Mouse (Mus musculus): Measurements from ENCODE around the gene Hinfp. TPM values are rescaled to one million over a fixed set of nuclear protein-coding genes. Genes with fewer than 3 reads are reported as not detected.

Gene Hinfp
- total and polyA plus RNA-seq, 3 experiments = 8.4 to 46.1 (median 22.0) TPM

DNA sequence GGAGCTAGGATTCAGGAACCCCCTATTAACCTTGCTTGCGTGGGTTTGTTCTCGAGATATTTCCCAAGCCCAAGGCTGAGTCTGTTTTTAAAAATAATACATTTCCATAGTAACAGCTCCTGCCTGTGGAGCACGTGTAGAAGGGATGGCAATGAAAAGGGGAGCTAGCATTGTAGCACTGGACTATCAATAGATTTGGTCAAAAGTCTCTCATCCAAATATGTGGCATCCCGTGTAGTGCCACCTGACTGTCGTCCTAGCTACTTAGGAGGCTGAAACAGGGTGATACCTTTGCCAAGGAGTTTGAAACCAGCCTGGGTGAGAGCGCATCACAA lies 15.3 kb upstream of the Hinfp start:
- Histone ChIP-seq H3K27me3 (ENCODE audit: insufficient read depth, low read length) (no peaks in the 10 kb centered on the region), H3K4me1 (ENCODE audit: insufficient read depth, low read depth, low read length) (peaks cover 48% of the 10 kb centered on the region), H3K36me3 (replicated peaks) (peaks cover 21% of the 10 kb centered on the region), H3K9me3 (replicated peaks) (no peaks in the 10 kb centered on the region), H3K4me3 (ENCODE audit: low read depth, low read length) (peak overlapping the region; percentile 89; the same call in 1 of the 2 replicates)
- DNase-seq (ENCODE audit: low spot score) (no peak), ATAC-seq (ENCODE audit: extremely low read depth, insufficient number of reproducible peaks, low FRiP score, poor library complexity, severe bottlenecking) (no peak)
- TF ChIP-seq GATA1 (IDR thresholded peaks at IDR 0.05; ENCODE audit: borderline replicate concordance, low read length) (no peak), POLR2AphosphoS5 (IDR thresholded peaks at IDR 0.05; ENCODE audit: insufficient replicate concordance, low read depth, low read length) (no peak), TAL1 (conservative IDR thresholded peaks at IDR 0.05; ENCODE audit: low read depth, low read length) (no peak), CTCF (IDR thresholded peaks at IDR 0.05; ENCODE audit: low read depth, low read length) (no peak), GATA2 (IDR thresholded peaks at IDR 0.05; ENCODE audit: borderline replicate concordance, low read depth, low read length) (no peak)

DNA sequence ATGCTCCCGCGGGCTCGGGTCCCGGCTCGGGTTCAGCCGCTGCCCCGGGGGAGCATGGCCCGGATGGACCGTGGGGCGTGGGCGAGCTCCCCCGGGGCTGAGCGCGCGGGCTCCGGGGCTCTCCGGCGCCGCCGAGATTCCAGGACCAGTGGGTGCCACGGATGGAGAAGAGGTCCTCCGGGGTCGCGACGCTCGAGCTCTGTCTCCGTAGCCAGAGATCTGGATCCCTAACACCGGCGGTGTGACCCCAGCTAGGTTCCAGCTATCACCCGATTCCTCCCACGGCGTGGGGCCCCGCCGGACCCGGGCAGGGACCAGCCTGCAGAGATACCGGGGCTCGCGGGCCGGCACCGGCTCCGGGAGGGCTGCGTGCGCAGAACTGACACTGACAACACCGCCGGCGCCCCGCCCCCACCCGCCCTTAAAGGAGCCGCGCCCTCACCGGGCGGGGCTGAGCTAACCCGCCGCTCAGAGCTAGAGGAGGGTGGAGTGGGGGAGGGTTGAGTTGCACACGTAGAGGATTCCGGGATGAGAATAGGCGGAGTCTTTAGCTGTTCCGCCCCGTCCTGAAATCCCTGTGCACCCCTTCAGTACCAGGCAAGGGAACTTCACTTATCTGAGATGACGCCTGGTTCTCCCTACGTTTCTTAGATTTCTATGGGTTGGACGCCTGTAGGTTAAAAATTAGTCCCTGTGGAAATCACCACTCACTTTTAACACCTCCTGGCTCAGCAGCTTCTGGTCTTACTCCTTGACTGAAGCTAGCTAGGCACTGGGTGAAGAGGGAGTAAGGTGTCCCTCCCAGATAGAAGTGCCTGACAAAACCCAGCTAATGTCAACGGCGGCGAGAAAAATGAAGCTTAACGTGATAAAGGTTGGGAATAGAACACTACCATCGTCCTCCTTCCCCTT lies 14.7 kb upstream of the Hinfp start, which contains the start of gene C2cd2l:
Gene C2cd2l (minus strand): TSS at position 399 of the 912 bp plus-strand sequence.
- no peaks in the 10 kb centered on the region for H3K27me3 ChIP-seq (ENCODE audit: insufficient read depth, low read length)
- no peaks in the 10 kb centered on the region for H3K9me3 ChIP-seq (replicated peaks)
- peaks cover 27% of the 10 kb centered on the region for H3K36me3 ChIP-seq (replicated peaks)
- DNase-seq (ENCODE audit: low spot score) (peak; percentile 87), ATAC-seq (ENCODE audit: extremely low read depth, insufficient number of reproducible peaks, low FRiP score, poor library complexity, severe bottlenecking) (peak; percentile 93)
- no peak for TF ChIP-seq GATA2 (IDR thresholded peaks at IDR 0.05; ENCODE audit: borderline replicate concordance, low read depth, low read length)
- no peak for TF ChIP-seq GATA1 (IDR thresholded peaks at IDR 0.05; ENCODE audit: borderline replicate concordance, low read length)
- TF ChIP-seq POLR2AphosphoS5 (IDR thresholded peaks at IDR 0.05; ENCODE audit: insufficient replicate concordance, low read depth, low read length) = no peak
- no peak for TF ChIP-seq CTCF (IDR thresholded peaks at IDR 0.05; ENCODE audit: low read depth, low read length)
- no peak for TF ChIP-seq TAL1 (conservative IDR thresholded peaks at IDR 0.05; ENCODE audit: low read depth, low read length)
- peak within 1 kb of the TSS; percentile 89 for H3K4me3 ChIP-seq (ENCODE audit: low read depth, low read length)
- peaks cover 45% of the 10 kb centered on the region for H3K4me1 ChIP-seq (ENCODE audit: insufficient read depth, low read depth, low read length)

DNA sequence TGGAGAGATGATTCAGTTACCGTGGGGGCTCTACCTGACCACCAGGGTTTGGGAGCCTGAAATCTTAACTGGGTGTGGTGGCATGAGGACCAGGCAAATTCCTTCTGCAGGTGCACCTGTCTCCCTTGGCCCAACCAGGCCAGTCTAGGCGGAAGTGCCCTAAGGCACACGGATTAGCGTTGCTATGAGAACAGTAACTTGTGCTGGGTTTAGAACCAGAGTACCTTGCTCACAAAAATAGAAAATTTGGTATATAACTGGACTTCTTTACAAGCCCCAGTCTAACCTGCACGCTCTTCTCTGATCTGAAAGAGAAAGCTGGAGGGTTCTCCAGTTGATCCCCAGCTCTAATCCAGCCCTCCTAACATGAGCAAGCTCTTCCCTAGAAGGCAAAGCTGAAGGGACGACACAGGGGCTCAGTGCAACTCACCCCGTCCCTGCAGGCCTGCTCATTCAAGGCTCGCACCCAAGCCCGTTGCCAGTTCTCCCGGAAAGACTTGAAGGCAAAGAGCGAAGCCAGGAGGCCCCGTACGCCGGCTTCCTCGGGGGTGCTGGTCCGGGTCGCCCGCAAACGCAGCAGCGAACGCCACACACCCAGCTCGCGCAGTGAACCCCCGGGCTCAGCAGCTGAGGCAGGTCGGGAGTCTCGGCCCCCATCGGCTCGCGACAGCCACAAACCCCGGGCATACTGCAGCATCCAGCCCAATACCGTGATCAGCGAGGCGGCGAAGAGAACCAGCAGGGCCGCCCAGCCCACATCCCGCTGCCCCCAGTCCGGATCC lies 13.8 kb upstream of the Hinfp start:
- H3K4me3 ChIP-seq (ENCODE audit: low read depth, low read length) = peak overlapping the region; percentile 89
- TF ChIP-seq GATA1 (IDR thresholded peaks at IDR 0.05; ENCODE audit: borderline replicate concordance, low read length) (no peak), GATA2 (IDR thresholded peaks at IDR 0.05; ENCODE audit: borderline replicate concordance, low read depth, low read length) (no peak)
- peaks cover 35% of the 10 kb centered on the region for H3K36me3 ChIP-seq (replicated peaks)
- H3K27me3 ChIP-seq (ENCODE audit: insufficient read depth, low read length) = no peaks in the 10 kb centered on the region
- ATAC-seq (ENCODE audit: extremely low read depth, insufficient number of reproducible peaks, low FRiP score, poor library complexity, severe bottlenecking) (no peak), DNase-seq (ENCODE audit: low spot score) (peak; percentile 51)
- H3K4me1 ChIP-seq (ENCODE audit: insufficient read depth, low read depth, low read length) = peaks cover 45% of the 10 kb centered on the region
- H3K9me3 ChIP-seq (replicated peaks) = no peaks in the 10 kb centered on the region

DNA sequence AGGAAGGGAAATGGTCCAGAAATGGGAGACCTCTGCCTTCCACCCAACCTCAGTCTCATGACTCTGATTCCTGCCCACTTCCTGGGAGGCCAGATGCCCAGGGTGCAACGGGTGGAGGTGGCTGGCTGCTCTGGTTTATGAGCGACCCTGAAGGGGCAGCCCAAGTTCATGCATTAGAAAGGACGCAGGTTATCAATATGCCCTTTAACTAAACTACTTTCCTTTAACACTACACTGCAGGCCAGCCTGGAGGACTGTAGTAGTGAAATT lies 13.3 kb upstream of the Hinfp start:
- Histone ChIP-seq H3K27me3 (ENCODE audit: insufficient read depth, low read length) (no peaks in the 10 kb centered on the region), H3K36me3 (replicated peaks) (peaks cover 41% of the 10 kb centered on the region), H3K4me3 (ENCODE audit: low read depth, low read length) (peak overlapping the region; percentile 89; the same call in 1 of the 2 replicates), H3K9me3 (replicated peaks) (no peaks in the 10 kb centered on the region), H3K4me1 (ENCODE audit: insufficient read depth, low read depth, low read length) (peaks cover 43% of the 10 kb centered on the region)
- DNase-seq (ENCODE audit: low spot score) (no peak), ATAC-seq (ENCODE audit: extremely low read depth, insufficient number of reproducible peaks, low FRiP score, poor library complexity, severe bottlenecking) (no peak)
- TF ChIP-seq TAL1 (conservative IDR thresholded peaks at IDR 0.05; ENCODE audit: low read depth, low read length) = no peak
- TF ChIP-seq POLR2AphosphoS5 (IDR thresholded peaks at IDR 0.05; ENCODE audit: insufficient replicate concordance, low read depth, low read length) = no peak
- no peak for TF ChIP-seq GATA1 (IDR thresholded peaks at IDR 0.05; ENCODE audit: borderline replicate concordance, low read length)
- no peak for TF ChIP-seq CTCF (IDR thresholded peaks at IDR 0.05; ENCODE audit: low read depth, low read length)
- TF ChIP-seq GATA2 (IDR thresholded peaks at IDR 0.05; ENCODE audit: borderline replicate concordance, low read depth, low read length) = no peak

DNA sequence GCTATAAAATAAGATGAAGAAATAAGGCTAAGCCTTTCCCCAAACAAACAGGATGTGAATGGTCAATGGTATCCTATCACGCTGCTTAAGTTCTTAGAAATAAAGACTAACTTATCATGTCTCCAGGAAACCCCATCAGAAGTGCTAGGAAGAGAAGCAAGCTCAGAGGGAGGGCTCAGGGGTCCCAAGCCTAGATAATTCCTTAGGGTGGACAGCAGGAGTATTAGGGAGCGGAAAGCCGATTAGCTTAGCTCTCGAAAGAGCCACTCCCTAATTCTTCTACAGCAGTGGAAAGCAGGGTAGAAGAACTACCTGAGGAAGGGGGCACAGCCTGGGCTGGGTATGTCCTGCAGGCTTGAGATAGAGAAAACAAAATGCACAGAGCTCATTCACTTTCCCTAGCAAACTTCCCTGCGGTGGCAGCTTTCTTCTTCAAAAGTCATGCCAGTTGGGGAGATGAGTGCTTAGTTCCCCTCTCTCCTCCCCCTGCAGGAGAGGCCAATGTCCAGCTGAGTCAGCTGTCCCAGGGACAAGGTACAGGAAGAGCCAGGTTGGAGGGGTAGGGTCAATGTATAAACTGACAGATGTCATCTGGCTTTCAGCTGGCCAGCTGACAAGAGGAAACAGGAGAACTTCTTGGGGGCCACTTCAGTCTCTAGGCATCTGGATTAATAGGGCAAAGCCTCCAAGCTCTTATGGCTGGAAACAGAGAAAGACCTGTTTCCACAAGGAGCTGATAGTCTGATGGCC lies 12.8 kb upstream of the Hinfp start:
- DNase-seq (ENCODE audit: low spot score) (no peak), ATAC-seq (ENCODE audit: extremely low read depth, insufficient number of reproducible peaks, low FRiP score, poor library complexity, severe bottlenecking) (no peak)
- Histone ChIP-seq H3K27me3 (ENCODE audit: insufficient read depth, low read length) (no peaks in the 10 kb centered on the region), H3K4me3 (ENCODE audit: low read depth, low read length) (peak overlapping the region; percentile 89; the same call in 1 of the 2 replicates), H3K4me1 (ENCODE audit: insufficient read depth, low read depth, low read length) (peaks cover 43% of the 10 kb centered on the region), H3K9me3 (replicated peaks) (no peaks in the 10 kb centered on the region), H3K36me3 (replicated peaks) (peaks cover 46% of the 10 kb centered on the region)
- TF ChIP-seq GATA1 (IDR thresholded peaks at IDR 0.05; ENCODE audit: borderline replicate concordance, low read length) (no peak), POLR2AphosphoS5 (IDR thresholded peaks at IDR 0.05; ENCODE audit: insufficient replicate concordance, low read depth, low read length) (no peak), CTCF (IDR thresholded peaks at IDR 0.05; ENCODE audit: low read depth, low read length) (no peak), TAL1 (conservative IDR thresholded peaks at IDR 0.05; ENCODE audit: low read depth, low read length) (no peak), GATA2 (IDR thresholded peaks at IDR 0.05; ENCODE audit: borderline replicate concordance, low read depth, low read length) (no peak)

DNA sequence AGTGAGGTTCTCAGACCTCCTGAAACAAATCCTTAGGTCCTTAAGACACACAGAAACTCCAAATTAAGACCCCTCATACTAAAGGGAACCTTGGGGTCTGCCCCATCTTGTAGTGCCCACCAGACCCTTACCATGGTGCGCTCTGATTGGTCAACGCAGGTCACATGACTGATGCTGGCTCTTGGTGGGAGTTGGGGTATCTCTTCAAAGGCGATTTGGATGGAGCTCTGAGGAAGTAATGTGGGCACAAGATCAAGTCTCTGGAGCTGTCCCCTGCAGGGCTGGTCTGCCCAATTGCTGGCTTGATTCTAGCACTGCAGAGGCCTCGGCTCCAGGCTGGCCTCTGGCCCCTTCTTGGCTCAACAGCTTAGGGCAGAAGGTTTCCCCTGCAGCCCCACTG lies 12.0 kb upstream of the Hinfp start:
- H3K4me1 ChIP-seq (ENCODE audit: insufficient read depth, low read depth, low read length) = peaks cover 43% of the 10 kb centered on the region
- DNase-seq (ENCODE audit: low spot score) (no peak), ATAC-seq (ENCODE audit: extremely low read depth, insufficient number of reproducible peaks, low FRiP score, poor library complexity, severe bottlenecking) (no peak)
- TF ChIP-seq CTCF (IDR thresholded peaks at IDR 0.05; ENCODE audit: low read depth, low read length) = no peak
- TF ChIP-seq POLR2AphosphoS5 (IDR thresholded peaks at IDR 0.05; ENCODE audit: insufficient replicate concordance, low read depth, low read length) = no peak
- no peak for TF ChIP-seq TAL1 (conservative IDR thresholded peaks at IDR 0.05; ENCODE audit: low read depth, low read length)
- no peak for TF ChIP-seq GATA2 (IDR thresholded peaks at IDR 0.05; ENCODE audit: borderline replicate concordance, low read depth, low read length)
- TF ChIP-seq GATA1 (IDR thresholded peaks at IDR 0.05; ENCODE audit: borderline replicate concordance, low read length) = no peak
- H3K4me3 ChIP-seq (ENCODE audit: low read depth, low read length) = no peak overlapping the region
- peaks cover 54% of the 10 kb centered on the region for H3K36me3 ChIP-seq (replicated peaks)
- H3K9me3 ChIP-seq (replicated peaks) = no peaks in the 10 kb centered on the region
- no peaks in the 10 kb centered on the region for H3K27me3 ChIP-seq (ENCODE audit: insufficient read depth, low read length)

Measured in G1E (cell line).